Mouse (Mus musculus) megakaryocyte, embryonic 14.5 days (primary cell): Measurements from ENCODE around the gene Gas6.

Experiments
- FLI1 ChIP-seq: IDR thresholded peaks from 2 replicates; pipeline ENCODE4 v1.6.1; 2012; ENCODE audit warnings: low read length, inconsistent platforms, mixed read lengths
- GATA1 ChIP-seq: IDR thresholded peaks from 3 replicates; pipeline ENCODE4 v1.6.1; 2012; ENCODE audit warnings: mixed read lengths, low read length, inconsistent platforms, borderline replicate concordance

DNA sequence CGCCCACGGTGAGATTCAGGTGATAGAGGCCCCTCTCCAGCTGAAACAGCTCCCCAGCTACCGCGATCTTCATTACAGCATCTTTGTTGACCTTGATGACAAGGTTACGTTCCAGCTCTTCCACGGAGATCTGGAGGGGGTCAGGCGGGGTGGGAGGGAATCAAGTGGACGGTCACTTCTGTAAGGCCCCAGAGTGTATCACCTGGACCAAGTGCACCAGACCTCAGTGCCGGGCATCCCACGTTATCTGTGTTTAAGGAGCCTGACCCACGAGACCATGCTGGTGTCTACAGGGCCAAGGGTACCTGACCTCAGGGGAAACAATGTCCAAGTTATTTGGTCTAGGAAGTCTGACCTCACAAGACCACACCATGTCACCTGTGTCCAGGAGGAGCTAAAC is 22.8 kb downstream of the Gas6 start:
- no peak for TF ChIP-seq FLI1
- no peak for TF ChIP-seq GATA1
